Mouse (Mus musculus) heart, postnatal 4 days (tissue): Measurements from ENCODE around the gene AK157302. TPM values are rescaled to one million over a fixed set of nuclear protein-coding genes. Genes with fewer than 3 reads are reported as not detected.

ENCODE experiments used
- microRNA-seq, 2 experiments: library from miRNA; unstranded; fragments of <30 nt; microRNA quantifications; one replicate each; pipeline ENCODE4 v1.2.0; 2021 to 2022
- total RNA-seq, 2 experiments: library from RNA; stranded (reverse); gene quantifications; 2 replicates each; pipeline ENCODE4 v1.2.3; 2021

AK157302 gene
- total RNA-seq, 2 experiments from 2014 or later = 21.1 to 21.9 TPM

Small RNA genes within 50 kb of the gene (microRNA-seq; reads per million reads assigned to microRNA genes)
- 0 reads per million in 2 experiments for gene Mir1896

Other genes with a start within 250 kb of the AK157302 start
- gene Gpx5, start 202.5 kb upstream of the AK157302 start, total RNA-seq = not detected
- gene Gpx6, start 183.1 kb upstream of the AK157302 start, total RNA-seq = not detected
- not detected for gene Olfr1367, start 148.3 kb upstream of the AK157302 start, total RNA-seq
- 1 to 10 TPM; 6.6 to 7.5 TPM for gene Zscan12, start 132.4 kb upstream of the AK157302 start, total RNA-seq
- gene Zkscan3, start 92.5 kb upstream of the AK157302 start, total RNA-seq = 10 to 100 TPM; 37.9 to 43.5 TPM
- under 1 TPM; 0.61 to 0.71 TPM for gene Pgbd1, start 54.2 kb upstream of the AK157302 start, total RNA-seq
- gene Zscan26, start 41.5 kb upstream of the AK157302 start, total RNA-seq = 10 to 100 TPM; 17.7 to 19.1 TPM
- gene Nkapl, start 26.7 kb upstream of the AK157302 start, total RNA-seq = under 1 TPM; 0.47 to 0.91 TPM
- gene Zkscan4, start 16.3 kb upstream of the AK157302 start, total RNA-seq = 1 to 10 TPM; 1.1 to 1.4 TPM
- not detected for gene Gm10065, start 15.8 kb upstream of the AK157302 start, total RNA-seq
- 100 to 1,000 TPM; 183 to 189 TPM for gene Gm11273, start 6.2 kb downstream of the AK157302 start, total RNA-seq
- gene Zkscan8, start 35.9 kb downstream of the AK157302 start, total RNA-seq = 10 to 100 TPM; 15.1 to 16.5 TPM
- not detected for gene Olfr1366, start 47.6 kb downstream of the AK157302 start, total RNA-seq
- not detected for gene Olfr1535, start 64.7 kb downstream of the AK157302 start, total RNA-seq
- not detected for gene Olfr1364, start 86.5 kb downstream of the AK157302 start, total RNA-seq
- not detected for gene Olfr1362, start 118.8 kb downstream of the AK157302 start, total RNA-seq
- not detected for gene Olfr11, start 147.3 kb downstream of the AK157302 start, total RNA-seq
- not detected for gene Olfr1361, start 168.2 kb downstream of the AK157302 start, total RNA-seq
- gene Olfr1360, start 182.2 kb downstream of the AK157302 start, total RNA-seq = not detected
- gene Olfr1359, start 202.9 kb downstream of the AK157302 start, total RNA-seq = not detected
- gene Hist1h2bl, start 220.9 kb downstream of the AK157302 start, total RNA-seq = 100 to 1,000 TPM; 413 to 441 TPM
- 100 to 1,000 TPM; 376 to 467 TPM for gene Hist1h2ai, start 221.2 kb downstream of the AK157302 start, total RNA-seq
- 100 to 1,000 TPM; 719 to 727 TPM for gene Hist1h3h, start 222.4 kb downstream of the AK157302 start, total RNA-seq
- 100 to 1,000 TPM; 135 to 139 TPM for gene Hist1h2bm, start 226.8 kb downstream of the AK157302 start, total RNA-seq
- gene Hist1h4j, start 239.8 kb downstream of the AK157302 start, total RNA-seq = 10 to 100 TPM; 84.6 to 87.5 TPM